Mouse (Mus musculus) liver, adult 2 months (tissue): ENCODE results near the gene Skap1. TPM values are rescaled to one million over a fixed set of nuclear protein-coding genes. Genes with fewer than 3 reads are reported as not detected.

ENCODE experiments used
- DNase-seq: peaks from one replicate; pipeline ENCODE4 v3.0.0-alpha.2; 2011; ENCODE audit warnings: low read depth, low spot score; ENCODE audit errors: extremely low read depth
- H3K27ac ChIP-seq: fragments of 200-500 bp; replicated peaks from 2 replicates; pipeline ENCODE4 v1.5.1; 2012; ENCODE audit warnings: low read depth, mild to moderate bottlenecking, control low read depth, inconsistent platforms, low read length; ENCODE audit not compliant: insufficient read depth
- H3K27me3 ChIP-seq: fragments of 200-500 bp; 2 replicates; pipeline ENCODE4 v1.6.1; 2012; ENCODE audit warnings: mild to moderate bottlenecking, moderate library complexity, low read length, inconsistent platforms; ENCODE audit not compliant: control insufficient read depth, insufficient read depth
- H3K36me3 ChIP-seq: fragments of 200-500 bp; 2 replicates; pipeline ENCODE4 v1.6.1; 2012; ENCODE audit warnings: low read length, inconsistent platforms; ENCODE audit not compliant: control insufficient read depth, insufficient read depth
- H3K4me1 ChIP-seq: fragments of 200-500 bp; 2 replicates; pipeline ENCODE4 v1.6.1; 2011; ENCODE audit warnings: low read length; ENCODE audit not compliant: control insufficient read depth, insufficient read depth
- H3K4me3 ChIP-seq: fragments of 200-500 bp; 2 replicates; pipeline ENCODE4 v1.5.1; 2011; ENCODE audit warnings: low read depth, mild to moderate bottlenecking, control low read depth, low read length, moderate library complexity; ENCODE audit not compliant: insufficient read depth
- H3K79me2 ChIP-seq: fragments of 200-500 bp; 2 replicates; pipeline ENCODE4 v1.6.1; 2012; ENCODE audit warnings: inconsistent platforms, mild to moderate bottlenecking, low read length, moderate library complexity; ENCODE audit not compliant: control insufficient read depth, insufficient read depth
- H3K9ac ChIP-seq: fragments of 200-500 bp; 2 replicates; pipeline ENCODE4 v1.6.1; 2012; ENCODE audit warnings: low read depth, mild to moderate bottlenecking, control low read depth, inconsistent platforms, low read length
- CTCF ChIP-seq: fragments of 200-500 bp; IDR thresholded peaks from 2 replicates; pipeline ENCODE4 v1.5.1; 2011; ENCODE audit warnings: low read depth, low read length, control low read depth
- POLR2A ChIP-seq: fragments of 200-500 bp; IDR thresholded peaks from 2 replicates; pipeline ENCODE4 v1.6.1; 2011; ENCODE audit warnings: low read length, control low read depth; ENCODE audit not compliant: insufficient read depth; ENCODE audit errors: extremely low read depth
- WGBS: fragments of 180-500 bp; shearing (Covaris S2); methylation state at CpG from one replicate; pipeline ENCODE4 v1.1.7; 2018; 5-methylcytosine and 5-hydroxymethylcytosine counted together
- polyA plus RNA-seq: library from polyadenylated mRNA; depleted of rRNA; stranded (reverse); fragments of >200 nt; gene quantifications from 2 replicates; pipeline ENCODE4 v1.2.3, GENCODE M21; 2012
- total RNA-seq: library from RNA; depleted of rRNA; stranded (reverse); fragments of >200 nt; gene quantifications from 2 replicates; pipeline ENCODE4 v1.2.3, GENCODE M21; 2014

Gene Skap1
- total and polyA plus RNA-seq, 2 experiments, result 0.40 to 0.92 TPM

DNA sequence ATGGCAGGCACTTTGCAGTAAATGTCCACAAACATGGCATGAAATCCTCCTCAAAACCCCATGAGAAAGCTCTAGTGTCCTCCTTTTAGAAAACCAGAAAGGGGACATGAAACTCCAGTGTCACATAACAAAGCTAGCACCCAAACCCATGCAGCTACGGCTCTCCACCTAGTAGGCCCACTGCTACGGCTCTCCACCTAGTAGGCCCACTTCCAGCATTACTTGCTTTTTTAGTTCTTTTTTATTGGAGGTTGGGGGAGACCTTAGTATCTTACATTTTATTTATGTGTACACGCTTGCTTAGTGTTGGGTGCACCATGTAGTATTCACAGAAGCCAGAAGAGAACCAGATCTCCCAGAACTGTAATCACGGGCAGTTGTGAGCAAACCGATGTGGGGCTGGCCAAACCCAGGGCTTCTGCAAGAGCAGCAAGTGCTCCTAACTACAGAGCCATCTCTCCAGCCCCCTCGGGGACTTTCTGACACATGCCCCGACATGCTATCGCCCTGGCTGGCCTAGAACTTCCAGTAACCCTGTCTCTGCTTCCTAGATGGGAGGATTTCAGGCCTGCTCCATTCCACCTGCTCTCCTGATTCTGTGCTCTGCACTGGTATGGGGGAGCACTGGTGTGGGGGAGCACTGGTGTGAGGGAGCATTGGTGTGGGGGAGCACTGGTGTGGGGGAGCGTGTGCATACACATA, 307.0 kb downstream of the Skap1 start:
- 96% methylated on average over 9 of the region's 9 CpGs for WGBS
- no peak for DNase-seq
- Histone ChIP-seq H3K27ac (no peak overlapping the region), H3K36me3 (peaks cover 21% of the 10 kb centered on the region; the same call in 1 of the 2 replicates), H3K79me2 (no peaks in the 10 kb centered on the region), H3K4me1 (0 out of 2 replicates have a peak, but pooled peaks cover 2% of the 10 kb centered on the region), H3K27me3 (no peaks in the 10 kb centered on the region), H3K4me3 (no peak overlapping the region), H3K9ac (no peak overlapping the region)
- TF ChIP-seq CTCF (no peak), POLR2A (no peak)

DNA sequence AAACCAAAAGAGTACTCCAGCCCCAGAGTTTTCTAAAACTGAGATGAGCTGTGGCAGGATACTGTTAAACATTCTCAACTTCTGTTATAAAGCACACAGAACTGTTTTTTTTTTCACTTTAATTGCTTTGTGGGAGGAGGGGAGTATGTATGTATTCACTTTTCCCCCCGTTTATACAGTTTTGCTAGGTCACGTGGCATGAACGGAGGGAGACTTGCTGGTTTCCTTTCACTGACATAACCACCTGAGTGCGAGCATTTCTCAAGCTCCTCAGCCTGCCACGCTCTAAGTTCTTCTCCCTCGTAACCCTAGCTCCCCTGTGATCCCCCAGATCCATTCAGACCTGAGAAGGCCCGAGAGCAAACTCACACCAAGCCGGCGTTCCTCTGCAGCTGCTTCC, 308.0 kb downstream of the Skap1 start:
- no peak for DNase-seq
- H3K9ac ChIP-seq, result no peak overlapping the region
- TF ChIP-seq POLR2A (no peak), CTCF (no peak)
- no peak overlapping the region for H3K27ac ChIP-seq
- no peak overlapping the region for H3K4me3 ChIP-seq
- H3K79me2 ChIP-seq, result no peaks in the 10 kb centered on the region
- no peaks in the 10 kb centered on the region for H3K27me3 ChIP-seq
- 92% methylated on average over 9 of the region's 9 CpGs for WGBS
- peaks cover 21% of the 10 kb centered on the region; the same call in 1 of the 2 replicates for H3K36me3 ChIP-seq
- H3K4me1 ChIP-seq, result peaks cover 7% of the 10 kb centered on the region; the same call in 1 of the 2 replicates

GRCm38 (mm10) chr11:96774536-96774935, 310.1 kb downstream of the Skap1 start:
- Histone ChIP-seq H3K4me3 (no peak overlapping the region), H3K36me3 (peaks cover 14% of the 10 kb centered on the region; the same call in 1 of the 2 replicates), H3K4me1 (peaks cover 7% of the 10 kb centered on the region; the same call in 1 of the 2 replicates), H3K79me2 (no peaks in the 10 kb centered on the region), H3K9ac (no peak overlapping the region), H3K27ac (no peak overlapping the region), H3K27me3 (no peaks in the 10 kb centered on the region)
- 83% methylated on average over 3 of the region's 3 CpGs for WGBS
- DNase-seq, result no peak
- no peak for TF ChIP-seq POLR2A
- no peak for TF ChIP-seq CTCF

- no peak for DNase-seq
- Histone ChIP-seq H3K79me2 (no peaks in the 10 kb centered on the region), H3K4me3 (no peak overlapping the region), H3K27me3 (no peaks in the 10 kb centered on the region), H3K4me1 (peaks cover 7% of the 10 kb centered on the region; the same call in 1 of the 2 replicates), H3K9ac (no peak overlapping the region), H3K36me3 (peaks cover 14% of the 10 kb centered on the region; the same call in 1 of the 2 replicates), H3K27ac (no peak overlapping the region)
- 88% methylated on average over 8 of the region's 8 CpGs for WGBS
- TF ChIP-seq POLR2A (no peak), CTCF (no peak)
These were observed 310.7 kb downstream of the Skap1 start for GRCm38 (mm10) chr11:96775063-96775462.

- 60% methylated on average over 7 of the region's 7 CpGs for WGBS
- Histone ChIP-seq H3K27me3 (no peaks in the 10 kb centered on the region), H3K36me3 (peaks cover 10% of the 10 kb centered on the region; the same call in 1 of the 2 replicates), H3K27ac (no peak overlapping the region), H3K4me3 (no peak overlapping the region), H3K4me1 (peaks cover 7% of the 10 kb centered on the region; the same call in 1 of the 2 replicates), H3K79me2 (no peaks in the 10 kb centered on the region), H3K9ac (no peak overlapping the region)
- TF ChIP-seq CTCF, result no peak
- TF ChIP-seq POLR2A, result no peak
- DNase-seq, result no peak
These were observed 311.3 kb downstream of the Skap1 start for GRCm38 (mm10) chr11:96775665-96776064.

DNA sequence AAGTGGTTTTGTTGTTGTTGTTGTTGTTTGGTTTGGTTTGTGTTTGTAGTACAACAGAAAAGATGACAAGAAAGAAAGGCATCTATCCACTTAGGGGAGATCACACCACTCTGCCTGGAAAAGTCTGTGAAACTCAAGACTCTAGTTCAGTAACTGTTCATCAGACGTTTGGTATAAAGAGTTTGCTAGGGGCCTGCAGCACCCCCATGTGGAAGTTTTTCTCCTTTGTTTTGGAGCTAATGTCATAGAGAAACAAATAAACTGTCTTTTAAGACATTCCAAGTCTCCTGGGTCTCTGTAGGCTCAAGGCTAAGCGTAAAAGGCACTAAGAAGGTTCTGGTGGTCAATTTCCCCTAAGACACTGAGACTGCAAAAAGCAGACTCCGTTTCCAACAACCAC, 311.7 kb downstream of the Skap1 start:
- Histone ChIP-seq H3K27ac (no peak overlapping the region), H3K27me3 (no peaks in the 10 kb centered on the region), H3K79me2 (no peaks in the 10 kb centered on the region), H3K4me1 (peaks cover 7% of the 10 kb centered on the region; the same call in 1 of the 2 replicates), H3K9ac (no peak overlapping the region), H3K4me3 (no peak overlapping the region), H3K36me3 (peaks cover 6% of the 10 kb centered on the region; the same call in 1 of the 2 replicates)
- WGBS, result 50% methylated on average over 3 of the region's 3 CpGs
- TF ChIP-seq POLR2A (no peak), CTCF (no peak)
- no peak for DNase-seq
